Mouse (Mus musculus): Measurements from ENCODE around the gene Tmem242. TPM values are rescaled to one million over a fixed set of nuclear protein-coding genes. Genes with fewer than 3 reads are reported as not detected.

The Tmem242 gene
- polyA plus RNA-seq, 1 experiment from 2014 or later, result 100 TPM

GRCm38 (mm10) chr17:5400435-5401090 lies 39.5 kb downstream of the Tmem242 start:
- Histone ChIP-seq H3K4me1 (replicated peaks; ENCODE audit: control insufficient read depth, insufficient read depth, low read length) (peaks cover 10% of the 10 kb centered on the region; the same call in 1 of the 2 replicates), H3K9ac (ENCODE audit: low read depth, low read length) (no peak overlapping the region), H3K27ac (ENCODE audit: low read depth, low read length) (no peak overlapping the region), H3K27me3 (replicated peaks; ENCODE audit: control insufficient read depth, insufficient read depth, low read length) (peaks cover 10% of the 10 kb centered on the region), H3K9me3 (ENCODE audit: control insufficient read depth, low read length) (no peaks in the 10 kb centered on the region), H3K4me2 (no peak overlapping the region), H3K4me3 (ENCODE audit: low read depth, low read length) (no peak overlapping the region), H3K36me3 (ENCODE audit: control insufficient read depth, insufficient read depth, low read length) (no peaks in the 10 kb centered on the region)
- DNase-seq (ENCODE audit: low spot score), result no peak
- 70% methylated on average over 14 of the region's 14 CpGs for WGBS
- ATAC-seq (replicated peaks; ENCODE audit: low FRiP score), result no peak

GRCm38 (mm10) chr17:5397148-5398007 lies 42.7 kb downstream of the Tmem242 start:
- Histone ChIP-seq H3K4me3 (ENCODE audit: low read depth, low read length) (no peak overlapping the region), H3K4me1 (replicated peaks; ENCODE audit: control insufficient read depth, insufficient read depth, low read length) (peaks cover under 1% of the 10 kb centered on the region; the same call in 1 of the 2 replicates), H3K9ac (ENCODE audit: low read depth, low read length) (no peak overlapping the region), H3K36me3 (ENCODE audit: control insufficient read depth, insufficient read depth, low read length) (no peaks in the 10 kb centered on the region), H3K9me3 (ENCODE audit: control insufficient read depth, low read length) (no peaks in the 10 kb centered on the region), H3K27ac (ENCODE audit: low read depth, low read length) (no peak overlapping the region), H3K4me2 (peak overlapping the region; percentile 26), H3K27me3 (replicated peaks; ENCODE audit: control insufficient read depth, insufficient read depth, low read length) (peaks cover 4% of the 10 kb centered on the region; the same call in 1 of the 2 replicates)
- 28% methylated on average over 33 of the region's 33 CpGs for WGBS
- DNase-seq (ENCODE audit: low spot score) (peak; percentile 85), ATAC-seq (replicated peaks; ENCODE audit: low FRiP score) (peak; percentile 64)

GRCm38 (mm10) chr17:5396213-5396612 lies 43.8 kb downstream of the Tmem242 start:
- no peak for ATAC-seq (replicated peaks; ENCODE audit: low FRiP score)
- no peaks in the 10 kb centered on the region for H3K9me3 ChIP-seq (ENCODE audit: control insufficient read depth, low read length)

GRCm38 (mm10) chr17:5395454-5396205 lies 44.4 kb downstream of the Tmem242 start:
- Histone ChIP-seq H3K27ac (ENCODE audit: low read depth, low read length) (no peak overlapping the region), H3K9me3 (ENCODE audit: control insufficient read depth, low read length) (no peaks in the 10 kb centered on the region), H3K4me2 (no peak overlapping the region), H3K9ac (ENCODE audit: low read depth, low read length) (no peak overlapping the region), H3K4me1 (replicated peaks; ENCODE audit: control insufficient read depth, insufficient read depth, low read length) (no peaks in the 10 kb centered on the region; the same call in 1 of the 2 replicates), H3K4me3 (ENCODE audit: low read depth, low read length) (no peak overlapping the region), H3K27me3 (replicated peaks; ENCODE audit: control insufficient read depth, insufficient read depth, low read length) (peaks cover 4% of the 10 kb centered on the region; the same call in 1 of the 2 replicates), H3K36me3 (ENCODE audit: control insufficient read depth, insufficient read depth, low read length) (no peaks in the 10 kb centered on the region)
- ATAC-seq (replicated peaks; ENCODE audit: low FRiP score) (no peak), DNase-seq (ENCODE audit: low spot score) (no peak)
- WGBS, result 83% methylated on average over 16 of the region's 16 CpGs

More at GRCm38 (mm10) chr17:5396213-5396612, 43.8 kb downstream of the Tmem242 start:
- no peak overlapping the region for H3K4me3 ChIP-seq (ENCODE audit: low read depth, low read length)
- 79% methylated on average over 5 of the region's 5 CpGs for WGBS
- H3K36me3 ChIP-seq (ENCODE audit: control insufficient read depth, insufficient read depth, low read length), result no peaks in the 10 kb centered on the region
- H3K4me2 ChIP-seq, result no peak overlapping the region
- no peak overlapping the region for H3K27ac ChIP-seq (ENCODE audit: low read depth, low read length)
- no peaks in the 10 kb centered on the region; the same call in 1 of the 2 replicates for H3K4me1 ChIP-seq (replicated peaks; ENCODE audit: control insufficient read depth, insufficient read depth, low read length)
- H3K9ac ChIP-seq (ENCODE audit: low read depth, low read length), result no peak overlapping the region
- H3K27me3 ChIP-seq (replicated peaks; ENCODE audit: control insufficient read depth, insufficient read depth, low read length), result peaks cover 4% of the 10 kb centered on the region; the same call in 1 of the 2 replicates
- no peak for DNase-seq (ENCODE audit: low spot score)

- Histone ChIP-seq H3K27me3 (replicated peaks; ENCODE audit: control insufficient read depth, insufficient read depth, low read length) (no peaks in the 10 kb centered on the region), H3K4me1 (replicated peaks; ENCODE audit: control insufficient read depth, insufficient read depth, low read length) (no peaks in the 10 kb centered on the region), H3K4me3 (ENCODE audit: low read depth, low read length) (no peak overlapping the region), H3K36me3 (ENCODE audit: control insufficient read depth, insufficient read depth, low read length) (no peaks in the 10 kb centered on the region), H3K4me2 (no peak overlapping the region), H3K9me3 (ENCODE audit: control insufficient read depth, low read length) (no peaks in the 10 kb centered on the region), H3K9ac (ENCODE audit: low read depth, low read length) (no peak overlapping the region), H3K27ac (ENCODE audit: low read depth, low read length) (no peak overlapping the region)
- 72% methylated on average over 10 of the region's 10 CpGs for WGBS
- DNase-seq (ENCODE audit: low spot score) (no peak), ATAC-seq (replicated peaks; ENCODE audit: low FRiP score) (no peak)
Observed at GRCm38 (mm10) chr17:5390682-5391081, 49.4 kb downstream of the Tmem242 start.

- 70% methylated on average over 3 of the region's 3 CpGs for WGBS
- no peaks in the 10 kb centered on the region for H3K4me1 ChIP-seq (replicated peaks; ENCODE audit: control insufficient read depth, insufficient read depth, low read length)
- no peak overlapping the region for H3K4me3 ChIP-seq (ENCODE audit: low read depth, low read length)
- H3K27me3 ChIP-seq (replicated peaks; ENCODE audit: control insufficient read depth, insufficient read depth, low read length), result no peaks in the 10 kb centered on the region
- DNase-seq (ENCODE audit: low spot score) (no peak), ATAC-seq (replicated peaks; ENCODE audit: low FRiP score) (no peak)
- H3K36me3 ChIP-seq (ENCODE audit: control insufficient read depth, insufficient read depth, low read length), result no peaks in the 10 kb centered on the region
- no peak overlapping the region for H3K4me2 ChIP-seq
- no peak overlapping the region for H3K27ac ChIP-seq (ENCODE audit: low read depth, low read length)
- H3K9ac ChIP-seq (ENCODE audit: low read depth, low read length), result no peak overlapping the region
- no peaks in the 10 kb centered on the region for H3K9me3 ChIP-seq (ENCODE audit: control insufficient read depth, low read length)
Observed at GRCm38 (mm10) chr17:5388351-5388750, 51.7 kb downstream of the Tmem242 start.

- H3K27ac ChIP-seq (ENCODE audit: low read depth, low read length), result no peak overlapping the region
- DNase-seq (ENCODE audit: low spot score), result no peak
- no peak overlapping the region for H3K4me2 ChIP-seq
- H3K27me3 ChIP-seq (replicated peaks; ENCODE audit: control insufficient read depth, insufficient read depth, low read length), result no peaks in the 10 kb centered on the region
- H3K36me3 ChIP-seq (ENCODE audit: control insufficient read depth, insufficient read depth, low read length), result no peaks in the 10 kb centered on the region
- no peak overlapping the region for H3K9ac ChIP-seq (ENCODE audit: low read depth, low read length)
- no peak for ATAC-seq (replicated peaks; ENCODE audit: low FRiP score)
- WGBS, result 82% methylated on average over 12 of the region's 12 CpGs
- no peaks in the 10 kb centered on the region for H3K4me1 ChIP-seq (replicated peaks; ENCODE audit: control insufficient read depth, insufficient read depth, low read length)
- no peak overlapping the region for H3K4me3 ChIP-seq (ENCODE audit: low read depth, low read length)
- H3K9me3 ChIP-seq (ENCODE audit: control insufficient read depth, low read length), result no peaks in the 10 kb centered on the region
Observed at GRCm38 (mm10) chr17:5386885-5387545, 53.0 kb downstream of the Tmem242 start.

GRCm38 (mm10) chr17:5385694-5386093 lies 54.4 kb downstream of the Tmem242 start:
- H3K4me3 ChIP-seq (ENCODE audit: low read depth, low read length), result no peak overlapping the region
- no peaks in the 10 kb centered on the region for H3K36me3 ChIP-seq (ENCODE audit: control insufficient read depth, insufficient read depth, low read length)
- H3K9me3 ChIP-seq (ENCODE audit: control insufficient read depth, low read length), result no peaks in the 10 kb centered on the region
- H3K4me1 ChIP-seq (replicated peaks; ENCODE audit: control insufficient read depth, insufficient read depth, low read length), result no peaks in the 10 kb centered on the region
- DNase-seq (ENCODE audit: low spot score) (no peak), ATAC-seq (replicated peaks; ENCODE audit: low FRiP score) (no peak)
- 83% methylated on average over 1 of the region's 1 CpGs for WGBS
- no peak overlapping the region for H3K4me2 ChIP-seq
- no peak overlapping the region for H3K27ac ChIP-seq (ENCODE audit: low read depth, low read length)
- no peak overlapping the region for H3K9ac ChIP-seq (ENCODE audit: low read depth, low read length)
- no peaks in the 10 kb centered on the region for H3K27me3 ChIP-seq (replicated peaks; ENCODE audit: control insufficient read depth, insufficient read depth, low read length)
